Mouse (Mus musculus): ENCODE results near the gene Gpr84.
A peak's percentile ranks its signal among the peaks of the same experiment; 100 is the strongest.

DNA sequence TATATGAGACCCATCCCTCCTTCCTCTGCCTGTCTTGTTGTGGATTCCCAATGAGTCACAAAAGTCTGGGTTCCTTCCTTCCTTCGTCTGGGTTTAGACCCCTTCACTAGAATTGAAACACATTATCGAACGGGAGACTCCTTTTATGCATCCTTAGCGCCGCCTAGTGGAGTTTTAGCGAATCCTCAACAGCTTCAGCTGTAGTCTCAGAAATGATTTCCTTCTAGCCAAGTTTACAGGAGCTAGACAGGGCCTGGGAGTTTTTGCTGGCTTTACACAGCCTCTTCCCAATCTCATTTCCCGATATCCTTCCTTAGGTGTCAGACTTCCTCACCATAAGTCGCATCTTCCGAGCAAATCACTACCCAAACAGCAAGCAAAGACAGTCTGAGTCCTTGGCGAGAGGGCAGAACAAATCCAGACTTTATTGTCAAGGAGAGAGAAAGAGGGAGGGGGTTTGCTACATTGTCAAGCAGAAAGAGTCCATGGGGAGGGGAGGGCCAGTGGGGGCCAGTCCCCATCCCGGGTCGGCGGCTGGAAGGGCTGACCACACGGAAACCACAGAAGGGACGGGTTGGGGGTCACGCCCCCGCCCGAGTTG, 3.2 kb upstream of the Gpr84 start:
- TF ChIP-seq POLR2A (IDR thresholded peaks at IDR 0.05; ENCODE audit: borderline replicate concordance, insufficient read depth, low read length) (no peak), CTCF (IDR thresholded peaks at IDR 0.05; ENCODE audit: borderline replicate concordance, insufficient read depth, low read depth, low read length) (peak; percentile 38; the same call in 1 of the 2 replicates)

Measured in cerebellum, adult 2 months (tissue).